Mouse (Mus musculus) brain, embryonic 14.5 days (tissue): ENCODE data around the gene Uck2.

Source experiments
- CTCF ChIP-seq: fragments of 200-500 bp; IDR thresholded peaks from 2 replicates; pipeline ENCODE4 v1.5.1; 2012; ENCODE audit warnings: inconsistent platforms, mild to moderate bottlenecking, moderate library complexity, borderline replicate concordance; ENCODE audit not compliant: insufficient read depth, insufficient read length; ENCODE audit errors: extremely low read depth
- POLR2A ChIP-seq: fragments of 200-500 bp; IDR thresholded peaks from 2 replicates; pipeline ENCODE4 v1.6.1; 2012; ENCODE audit warnings: mild to moderate bottlenecking, inconsistent platforms, borderline replicate concordance; ENCODE audit not compliant: poor library complexity, insufficient read depth, insufficient read length, severe bottlenecking; ENCODE audit errors: extremely low read depth

DNA sequence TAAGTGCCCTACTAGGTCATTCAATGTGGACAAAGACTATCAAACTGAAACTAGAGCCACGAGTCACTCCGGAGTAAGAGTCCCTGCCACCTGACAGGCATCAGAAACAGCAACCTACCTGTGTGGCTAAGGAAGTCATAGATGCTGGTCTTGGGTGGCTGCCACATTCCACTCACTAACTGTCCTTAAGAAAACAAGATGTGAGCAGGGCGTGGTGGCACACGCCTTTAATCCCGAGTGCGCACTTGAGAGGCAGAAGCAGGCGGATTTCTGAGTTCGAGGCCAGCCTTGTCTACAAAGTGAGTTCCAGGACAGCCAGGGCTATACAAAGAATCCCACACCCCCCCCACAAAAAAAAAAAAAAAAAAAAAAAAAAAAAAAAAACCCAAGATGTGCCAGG, 35.2 kb downstream of the Uck2 start:
- TF ChIP-seq CTCF = no peak
- TF ChIP-seq POLR2A = no peak
